Mouse (Mus musculus): ENCODE measurements around the gene Ehd1.

- TF ChIP-seq MAX (IDR thresholded peaks at IDR 0.05; ENCODE audit: low read depth) (no peak), USF1 (IDR thresholded peaks at IDR 0.05; ENCODE audit: low read depth) (no peak), TCF3 (IDR thresholded peaks at IDR 0.05; ENCODE audit: insufficient read length, low read depth) (no peak), E2F4 (IDR thresholded peaks at IDR 0.05; ENCODE audit: insufficient read depth) (no peak), MYOG (IDR thresholded peaks at IDR 0.05; ENCODE audit: control insufficient read depth in 1 of 3, insufficient read depth in 1 of 3, insufficient read length in 2 of 3, low read depth in 2 of 3) (no peak), POLR2A (IDR thresholded peaks at IDR 0.05; ENCODE audit: insufficient read length, low read depth) (no peak), POLR2AphosphoS2 (IDR thresholded peaks at IDR 0.05; ENCODE audit: insufficient read length, low read depth) (no peak), SRF (IDR thresholded peaks at IDR 0.05; ENCODE audit: control insufficient read depth, insufficient read length, low read depth) (no peak), TCF12 (IDR thresholded peaks at IDR 0.05; ENCODE audit: insufficient read depth, poor library complexity, severe bottlenecking) (no peak)
These were observed 71.1 kb downstream of the Ehd1 start for GRCm38 (mm10) chr19:6347615-6348014.

All from myocyte (in vitro differentiated cells).